Mouse (Mus musculus) kidney, postnatal 25 days (tissue): Measurements from ENCODE around the gene Hk2.

ENCODE experiments used
- DNase-seq, 2 experiments: peaks; one replicate each; pipeline ENCODE4 v3.0.0; 2021; ENCODE audit warnings: mixed read lengths in 2 of 2

The Hk2 gene

GRCm38 (mm10) chr6:82769704-82770103 is 4.5 kb downstream of the Hk2 start:
- peak in 1 of 2 experiments; percentile 5 for DNase-seq

DNA sequence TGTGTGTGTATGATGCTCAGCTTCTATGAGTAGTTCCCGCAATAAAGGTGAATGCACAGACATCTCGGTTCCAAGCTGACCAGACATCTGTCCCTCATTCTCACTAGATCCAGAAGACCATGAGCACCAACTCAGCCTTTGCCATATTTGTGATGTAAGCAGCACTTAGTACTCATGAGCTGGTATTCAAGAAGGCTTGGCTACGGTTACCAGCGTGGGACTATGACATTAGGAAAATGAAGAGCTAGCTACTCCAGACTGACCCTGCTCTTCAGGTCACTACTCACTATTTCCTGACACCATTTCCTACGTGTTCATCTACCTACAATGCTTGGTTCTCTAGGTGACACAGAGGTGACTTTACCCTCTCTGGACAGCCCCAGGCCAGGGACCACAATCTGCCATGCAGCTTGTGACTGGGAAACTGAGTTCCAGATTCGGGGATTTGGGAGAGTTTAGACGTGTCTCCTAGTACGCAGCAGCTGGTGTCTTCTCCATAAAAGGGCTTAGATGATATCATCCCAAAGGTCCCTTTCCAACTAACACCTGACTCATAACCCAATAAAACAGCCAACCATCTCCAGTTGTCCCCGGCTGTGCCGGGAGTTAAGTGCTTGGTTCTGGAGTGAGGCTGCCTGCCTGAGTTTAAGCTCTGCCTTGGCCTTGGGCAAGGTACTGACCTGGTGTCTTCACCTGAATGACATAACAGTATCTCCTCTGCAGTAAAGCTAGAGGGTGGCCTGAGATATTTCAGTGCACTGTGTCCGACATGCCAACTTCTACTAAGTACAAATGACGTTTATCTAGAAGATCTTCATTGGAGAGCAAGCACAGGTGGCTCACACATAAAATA is 6.3 kb downstream of the Hk2 start:
- no peak for DNase-seq

GRCm38 (mm10) chr6:82766636-82767035 is 7.6 kb downstream of the Hk2 start:
- no peak for DNase-seq

DNA sequence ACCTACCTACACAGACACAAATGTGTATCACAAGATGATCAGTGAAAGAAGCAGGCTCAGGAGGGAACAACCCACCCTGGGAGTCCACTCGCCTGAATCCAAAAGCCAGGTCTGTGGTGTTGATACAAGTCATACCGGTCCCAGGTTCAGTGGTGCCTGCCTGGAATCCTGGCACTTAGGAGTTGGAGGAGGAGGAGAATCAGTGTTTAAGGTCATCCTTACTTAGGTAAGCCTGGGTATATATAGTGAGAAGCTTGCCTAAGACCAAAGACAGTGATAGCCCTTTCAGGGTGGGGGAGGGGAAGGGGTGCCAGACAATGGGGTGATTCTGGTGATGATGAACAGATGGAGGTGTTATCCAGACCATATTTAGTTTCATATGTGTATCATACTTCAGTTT is 9.0 kb downstream of the Hk2 start:
- DNase-seq = no peak

DNA sequence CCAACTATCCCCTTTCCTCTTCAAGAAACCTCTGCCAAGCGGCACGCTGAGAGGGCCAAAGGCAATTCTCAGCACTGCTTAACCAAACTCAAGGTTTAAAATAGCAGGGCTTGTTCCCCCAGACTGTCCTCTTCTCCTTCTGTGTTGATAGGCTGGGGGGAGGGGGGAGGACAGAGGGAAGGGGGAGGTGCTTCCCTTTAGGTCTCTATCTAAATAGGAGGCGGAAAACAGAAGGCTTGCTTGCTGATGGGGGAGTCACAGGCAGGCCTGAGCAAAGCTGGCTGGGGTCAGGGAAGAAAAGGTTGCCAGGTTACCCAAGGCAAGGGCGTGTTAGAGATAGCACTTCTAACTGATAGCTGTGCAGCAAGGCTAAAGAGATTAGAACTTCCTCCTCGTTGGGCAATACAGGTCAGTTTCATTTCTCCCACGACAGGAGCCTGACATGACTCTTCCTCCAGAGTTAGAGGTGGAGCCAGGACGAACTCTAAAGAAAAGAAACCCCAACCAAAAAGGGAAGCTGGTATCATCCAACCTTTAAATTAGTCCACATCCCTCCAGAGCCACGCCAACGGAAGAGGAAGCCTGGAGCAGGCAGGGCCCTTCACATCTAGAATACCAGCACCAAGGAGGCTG is 10.3 kb downstream of the Hk2 start:
- DNase-seq = no peak

DNA sequence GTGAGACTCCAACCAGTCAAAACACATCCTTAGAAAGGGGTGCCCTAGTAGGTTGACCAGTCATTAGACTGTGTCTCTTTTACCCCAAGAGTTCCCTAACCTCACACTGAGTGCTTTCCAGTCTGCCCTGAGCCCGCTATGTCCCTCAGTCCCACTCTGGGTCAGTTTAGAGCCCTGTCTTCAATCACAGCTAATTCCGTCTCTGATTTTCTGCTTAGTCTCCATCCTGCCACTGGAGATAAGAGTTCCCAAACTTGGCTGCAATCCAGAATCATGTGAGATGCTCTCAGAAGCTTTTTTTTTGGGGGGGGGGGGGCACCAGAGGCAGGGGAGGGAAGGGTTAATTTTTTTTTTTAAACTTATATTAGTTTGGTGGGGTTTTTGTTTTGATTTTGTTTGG is 11.5 kb downstream of the Hk2 start:
- no peak for DNase-seq

- DNase-seq = no peak
Observed at GRCm38 (mm10) chr6:82760749-82761357, 13.4 kb downstream of the Hk2 start.

DNA sequence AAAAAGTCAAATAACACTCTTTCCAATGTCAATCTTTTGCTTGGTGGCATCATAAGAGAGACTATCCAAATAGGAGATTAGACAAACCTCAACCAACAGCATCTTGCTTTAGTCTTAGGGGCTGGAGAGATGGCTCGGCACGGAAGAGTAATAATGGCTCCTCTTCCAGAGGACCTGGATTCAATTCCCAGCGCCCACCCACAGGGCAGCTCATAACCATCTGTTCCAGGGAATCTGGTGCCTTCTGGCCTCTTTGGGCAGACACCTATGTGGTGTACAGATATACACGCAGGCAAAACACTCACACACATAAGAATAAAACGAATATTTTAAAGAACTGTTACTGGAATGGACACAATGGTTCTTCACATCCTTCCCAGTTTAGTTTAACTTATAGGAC is 15.0 kb downstream of the Hk2 start:
- no peak for DNase-seq

DNA sequence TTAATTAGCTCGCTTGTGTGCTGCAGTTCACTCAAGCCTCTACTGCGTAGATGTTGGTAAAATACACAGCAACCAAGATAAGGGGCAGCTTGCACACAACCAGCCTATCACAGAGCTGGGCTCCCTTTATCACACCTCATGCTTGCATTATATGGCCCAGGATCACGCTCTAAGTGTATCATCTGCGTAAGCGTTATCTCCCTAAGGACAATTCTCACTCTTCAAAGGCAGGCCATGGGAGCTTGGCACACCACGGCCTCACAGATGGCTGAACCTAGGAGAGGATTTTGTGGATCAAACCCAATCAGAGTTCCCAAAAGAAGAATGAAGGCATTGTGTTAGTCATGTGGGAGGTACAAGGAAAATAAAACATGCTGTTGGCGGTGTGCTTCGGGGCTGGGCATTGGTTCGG is 17.4 kb downstream of the Hk2 start:
- no peak for DNase-seq

- DNase-seq = no peak
Observed at GRCm38 (mm10) chr6:82756216-82756615, 18.0 kb downstream of the Hk2 start.

DNA sequence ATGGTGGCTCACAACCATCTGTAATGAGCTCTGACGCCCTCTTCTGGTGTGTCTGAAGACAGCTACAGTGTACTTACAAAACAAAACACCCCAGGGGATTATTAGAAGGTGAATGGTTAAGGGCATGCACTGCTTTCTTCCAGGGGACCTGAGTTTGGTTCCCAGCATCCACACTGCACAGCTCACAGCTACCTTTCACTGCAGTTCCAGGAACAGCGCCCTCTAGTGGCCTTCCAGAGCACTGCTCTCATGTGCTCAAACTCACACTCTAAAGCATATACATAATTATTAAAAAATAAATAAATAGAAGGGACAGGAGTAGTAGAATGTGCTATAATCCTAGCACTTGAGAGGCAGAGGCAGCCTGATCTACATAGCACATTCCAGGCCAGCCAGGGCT is 18.9 kb downstream of the Hk2 start:
- no peak for DNase-seq

DNA sequence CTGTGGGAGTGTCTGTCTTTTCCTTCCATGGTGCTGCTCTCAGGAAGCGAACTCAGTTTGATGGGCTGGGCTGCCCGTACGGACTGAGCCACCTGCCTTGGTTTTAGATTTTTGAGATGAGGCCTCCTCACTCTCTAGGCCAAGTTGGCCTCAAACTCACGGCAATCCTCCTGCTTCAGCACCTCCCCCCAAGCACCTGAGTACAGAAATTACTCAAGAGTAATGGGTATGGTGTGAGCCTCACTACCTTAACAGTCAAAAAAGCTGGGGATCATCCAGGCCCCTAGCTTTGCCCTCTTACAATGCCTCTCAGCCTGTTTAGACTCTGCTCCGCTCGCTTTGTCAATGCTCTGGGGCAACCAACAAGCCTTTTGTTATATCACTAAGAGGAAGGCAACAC is 19.5 kb downstream of the Hk2 start:
- DNase-seq = no peak

GRCm38 (mm10) chr6:82753638-82754361 is 20.5 kb downstream of the Hk2 start:
- DNase-seq = no peak

- no peak for DNase-seq
Observed at GRCm38 (mm10) chr6:82753061-82753460, 21.2 kb downstream of the Hk2 start.

GRCm38 (mm10) chr6:82751791-82752190 is 22.5 kb downstream of the Hk2 start:
- no peak for DNase-seq

GRCm38 (mm10) chr6:82751031-82751430 is 23.2 kb downstream of the Hk2 start:
- DNase-seq = peak in 1 of 2 experiments; percentile 29

GRCm38 (mm10) chr6:82750063-82750462 is 24.2 kb downstream of the Hk2 start:
- DNase-seq = no peak

- no peak for DNase-seq
Observed at GRCm38 (mm10) chr6:82748106-82748672, 26.1 kb downstream of the Hk2 start.

DNA sequence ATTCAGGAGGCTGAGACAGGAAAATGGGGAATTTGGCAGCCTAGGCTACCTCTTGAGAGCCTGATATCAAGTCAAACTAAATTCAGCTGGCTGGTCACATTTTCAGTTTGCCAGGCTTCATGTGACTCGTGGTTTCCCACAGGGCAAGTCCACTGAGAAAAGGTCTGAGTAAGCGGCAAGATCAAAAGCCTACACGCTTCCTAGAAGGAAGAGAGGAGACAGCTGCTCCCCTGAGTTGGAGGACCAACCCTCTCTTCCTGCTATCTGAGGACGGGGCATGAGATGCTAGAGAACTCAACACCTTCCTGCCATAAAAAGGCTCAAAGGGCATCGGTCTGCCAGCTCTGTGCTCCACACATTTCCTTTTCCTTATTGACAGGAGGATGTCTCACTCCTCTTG is 27.2 kb downstream of the Hk2 start:
- no peak for DNase-seq

DNA sequence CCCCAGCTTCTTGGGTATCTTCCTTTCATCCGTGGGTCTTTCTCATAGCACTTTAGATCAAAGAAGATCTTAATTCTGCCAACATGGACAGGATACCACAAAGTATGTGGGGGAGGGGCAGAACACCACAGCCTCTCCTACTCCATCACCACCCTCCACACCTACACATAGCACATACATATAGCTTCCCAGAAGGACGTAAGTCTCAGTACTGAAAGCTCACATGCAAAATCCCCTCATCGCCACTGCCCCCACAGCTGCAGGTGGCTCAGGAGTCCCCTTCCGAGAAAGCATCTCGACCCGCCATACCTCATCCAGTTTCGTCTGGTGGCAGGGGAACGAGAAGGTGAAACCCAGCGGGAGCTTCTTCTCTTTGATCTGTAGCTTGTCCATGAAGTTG is 29.7 kb downstream of the Hk2 start:
- no peak for DNase-seq

- DNase-seq = no peak
Observed at GRCm38 (mm10) chr6:82741518-82741880, 32.8 kb downstream of the Hk2 start.

DNA sequence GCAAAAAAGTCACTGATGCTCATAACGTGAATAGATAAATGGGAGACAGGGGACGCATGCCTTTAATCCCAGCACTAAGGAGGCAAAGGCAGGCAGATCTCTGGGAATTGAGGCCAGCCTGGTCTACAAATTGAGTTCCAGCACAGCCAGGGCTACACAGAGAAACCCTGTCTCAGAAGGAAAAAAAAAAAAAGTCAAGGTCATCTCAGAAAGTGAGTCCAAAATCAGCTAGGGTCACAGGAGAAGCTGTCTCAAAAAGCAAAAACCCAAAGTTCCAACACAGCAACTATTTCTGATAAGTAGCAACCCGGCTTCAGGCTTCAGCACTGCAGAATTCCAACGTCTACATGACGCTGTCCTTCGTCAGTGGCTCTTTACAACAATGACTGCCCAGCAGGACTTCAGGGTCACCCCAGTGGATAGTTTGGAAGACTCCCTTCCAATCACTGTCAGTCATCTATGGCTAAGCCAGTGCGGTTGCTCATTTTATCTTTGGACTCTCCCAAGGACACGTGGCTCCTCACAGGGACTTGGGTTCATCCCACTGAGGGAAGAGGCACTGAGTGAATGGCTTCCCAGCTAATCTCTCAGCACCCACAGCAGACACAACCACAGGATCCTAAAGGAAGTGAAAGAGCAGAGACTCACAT is 33.3 kb downstream of the Hk2 start:
- no peak for DNase-seq

DNA sequence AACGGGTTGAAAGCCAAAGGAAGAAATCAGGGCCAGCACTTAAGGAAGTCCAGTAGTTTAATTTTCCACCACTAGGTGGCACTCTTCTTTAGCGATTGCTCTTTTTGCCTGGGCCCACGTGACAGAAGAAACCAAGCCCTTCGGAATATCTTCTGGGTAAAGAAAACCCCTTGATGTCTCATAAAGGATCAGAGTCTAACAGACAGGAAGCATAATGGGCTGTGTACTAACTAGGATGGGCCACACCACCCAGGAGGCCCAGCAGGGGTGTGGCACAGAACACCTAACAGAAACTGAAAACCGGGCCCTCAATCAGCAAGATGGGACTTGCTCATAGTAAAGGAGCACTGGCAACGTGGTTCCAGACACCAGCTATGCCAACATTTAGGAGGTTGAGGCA is 34.0 kb downstream of the Hk2 start:
- DNase-seq = peak in 1 of 2 experiments; percentile 73
